Mouse (Mus musculus): ENCODE data around the gene Dkk3. TPM values are rescaled to one million over a fixed set of nuclear protein-coding genes. Genes with fewer than 3 reads are reported as not detected.

The Dkk3 gene
- polyA plus RNA-seq, 1 experiment from 2014 or later, result 32.0 TPM

GRCm38 (mm10) chr7:112155194-112155593, 3.7 kb downstream of the Dkk3 start:
- H3K9ac ChIP-seq, result no peak overlapping the region
- no peak for DNase-seq (ENCODE audit: low spot score)
- peaks cover 8% of the 10 kb centered on the region; the same call in 1 of the 2 replicates for H3K27me3 ChIP-seq (ENCODE audit: control insufficient read depth, insufficient read depth, low read length)
- H3K36me3 ChIP-seq (replicated peaks; ENCODE audit: control insufficient read depth, insufficient read depth), result no peaks in the 10 kb centered on the region
- 61% methylated on average over 1 of the region's 1 CpGs for WGBS
- peaks cover 4% of the 10 kb centered on the region; the same call in 1 of the 2 replicates for H3K4me1 ChIP-seq (replicated peaks; ENCODE audit: control insufficient read depth, insufficient read depth, low read length)
- no peaks in the 10 kb centered on the region for H3K9me3 ChIP-seq (ENCODE audit: control insufficient read depth, low read length)
- H3K4me2 ChIP-seq (replicated peaks), result no peak overlapping the region
- ATAC-seq (ENCODE audit: low FRiP score), result no peak
- H3K4me3 ChIP-seq (replicated peaks; ENCODE audit: low read length), result no peak overlapping the region
- H3K27ac ChIP-seq, result no peak overlapping the region

DNA sequence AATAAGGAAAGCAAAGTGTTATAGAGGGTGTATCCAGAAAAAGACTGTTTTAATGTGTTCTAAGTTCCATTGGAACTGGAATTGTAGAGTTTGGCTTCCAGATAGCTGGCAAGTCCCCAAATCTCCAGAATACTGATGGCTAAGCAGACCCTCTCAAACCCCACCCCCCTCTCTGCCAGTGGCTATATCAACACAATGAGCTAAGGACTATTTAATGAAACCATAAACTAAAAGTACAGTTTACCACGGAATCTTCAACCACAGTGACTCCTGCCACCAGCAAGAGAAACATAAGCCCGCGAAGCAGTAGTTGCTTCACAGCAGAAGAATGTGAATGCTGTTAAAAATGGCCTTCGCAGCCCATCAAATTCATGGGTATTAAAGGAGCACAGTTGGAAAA, 4.4 kb downstream of the Dkk3 start:
- ATAC-seq (ENCODE audit: low FRiP score) (no peak), DNase-seq (ENCODE audit: low spot score) (no peak)
- Histone ChIP-seq H3K4me3 (replicated peaks; ENCODE audit: low read length) (no peak overlapping the region), H3K4me1 (replicated peaks; ENCODE audit: control insufficient read depth, insufficient read depth, low read length) (peaks cover 4% of the 10 kb centered on the region; the same call in 1 of the 2 replicates), H3K27ac (no peak overlapping the region), H3K9ac (no peak overlapping the region), H3K4me2 (replicated peaks) (no peak overlapping the region), H3K27me3 (ENCODE audit: control insufficient read depth, insufficient read depth, low read length) (peaks cover 8% of the 10 kb centered on the region; the same call in 1 of the 2 replicates), H3K9me3 (ENCODE audit: control insufficient read depth, low read length) (no peaks in the 10 kb centered on the region), H3K36me3 (replicated peaks; ENCODE audit: control insufficient read depth, insufficient read depth) (no peaks in the 10 kb centered on the region)
- WGBS, result 79% methylated on average over 4 of the region's 4 CpGs

GRCm38 (mm10) chr7:112149113-112149512, 9.7 kb downstream of the Dkk3 start:
- 93% methylated on average over 10 of the region's 10 CpGs for whole genome bisulfite sequencing
- no peak for ATAC-seq (ENCODE audit: low FRiP score)
- Histone ChIP-seq H3K9ac (no peak overlapping the region), H3K4me2 (replicated peaks) (no peak overlapping the region), H3K27me3 (ENCODE audit: control insufficient read depth, insufficient read depth, low read length) (no peaks in the 10 kb centered on the region), H3K9me3 (ENCODE audit: control insufficient read depth, low read length) (no peaks in the 10 kb centered on the region), H3K36me3 (replicated peaks; ENCODE audit: control insufficient read depth, insufficient read depth) (no peaks in the 10 kb centered on the region), H3K4me3 (replicated peaks; ENCODE audit: low read length) (no peak overlapping the region), H3K4me1 (replicated peaks; ENCODE audit: control insufficient read depth, insufficient read depth, low read length) (no peaks in the 10 kb centered on the region), H3K27ac (no peak overlapping the region)
- DNase-seq (ENCODE audit: low spot score), result no peak

DNA sequence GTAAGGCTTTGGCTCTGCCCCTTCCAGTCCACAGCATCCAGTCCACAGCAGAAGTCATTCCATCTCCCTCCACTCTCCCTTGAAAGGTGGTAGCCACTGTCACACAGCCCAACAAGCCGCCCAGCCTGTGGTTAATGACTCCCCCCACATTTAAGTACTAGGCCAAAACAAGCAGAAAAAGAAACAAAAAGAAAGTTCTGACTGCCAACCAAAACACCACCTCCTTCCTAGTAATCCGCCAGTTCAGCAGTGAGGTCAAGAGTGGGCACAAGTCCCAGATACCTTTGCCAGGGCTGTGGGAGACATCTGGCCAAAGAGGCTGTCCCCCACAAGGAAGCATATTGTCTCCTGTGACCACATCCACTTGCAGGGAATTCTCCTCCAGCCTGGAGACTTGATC, 10.9 kb downstream of the Dkk3 start:
- Histone ChIP-seq H3K27ac (no peak overlapping the region), H3K36me3 (replicated peaks; ENCODE audit: control insufficient read depth, insufficient read depth) (no peaks in the 10 kb centered on the region), H3K4me3 (replicated peaks; ENCODE audit: low read length) (no peak overlapping the region), H3K9me3 (ENCODE audit: control insufficient read depth, low read length) (no peaks in the 10 kb centered on the region), H3K9ac (no peak overlapping the region), H3K27me3 (ENCODE audit: control insufficient read depth, insufficient read depth, low read length) (no peaks in the 10 kb centered on the region), H3K4me1 (replicated peaks; ENCODE audit: control insufficient read depth, insufficient read depth, low read length) (peaks cover 3% of the 10 kb centered on the region), H3K4me2 (replicated peaks) (no peak overlapping the region)
- 74% methylated on average over 2 of the region's 2 CpGs for WGBS
- ATAC-seq (ENCODE audit: low FRiP score) (no peak), DNase-seq (ENCODE audit: low spot score) (no peak)

DNA sequence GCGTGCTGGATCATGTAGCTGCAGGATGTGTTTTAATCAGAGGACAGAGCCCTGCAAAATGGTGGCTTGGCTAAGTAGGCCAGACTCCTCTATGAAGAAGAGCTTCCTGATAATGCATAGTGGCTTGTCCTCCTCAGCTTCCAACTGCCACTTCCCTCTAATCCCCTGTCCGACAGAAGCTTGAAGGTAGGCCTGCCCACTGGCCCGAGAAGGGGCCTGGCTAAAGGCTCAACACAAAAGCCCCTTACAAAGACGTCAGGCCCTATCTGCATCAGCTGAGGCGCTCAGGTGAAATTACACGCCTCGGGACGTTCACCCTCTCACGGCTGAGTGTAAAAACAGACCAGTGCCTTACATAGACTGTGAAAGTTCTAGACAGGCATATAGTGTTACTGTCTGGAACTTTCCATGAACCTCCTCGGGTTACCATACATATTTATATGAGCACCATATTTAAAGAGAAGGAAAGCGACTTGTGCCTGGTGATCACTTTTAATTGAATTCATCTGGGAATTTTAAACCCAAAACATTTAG, 14.1 kb downstream of the Dkk3 start:
- H3K27ac ChIP-seq, result no peak overlapping the region
- no peaks in the 10 kb centered on the region for H3K27me3 ChIP-seq (ENCODE audit: control insufficient read depth, insufficient read depth, low read length)
- WGBS, result 62% methylated on average over 11 of the region's 11 CpGs
- H3K36me3 ChIP-seq (replicated peaks; ENCODE audit: control insufficient read depth, insufficient read depth), result no peaks in the 10 kb centered on the region
- ATAC-seq (ENCODE audit: low FRiP score) (no peak), DNase-seq (ENCODE audit: low spot score) (no peak)
- no peak overlapping the region for H3K9ac ChIP-seq
- H3K4me2 ChIP-seq (replicated peaks), result no peak overlapping the region
- H3K4me3 ChIP-seq (replicated peaks; ENCODE audit: low read length), result no peak overlapping the region
- peaks cover 4% of the 10 kb centered on the region for H3K4me1 ChIP-seq (replicated peaks; ENCODE audit: control insufficient read depth, insufficient read depth, low read length)
- H3K9me3 ChIP-seq (ENCODE audit: control insufficient read depth, low read length), result no peaks in the 10 kb centered on the region

DNA sequence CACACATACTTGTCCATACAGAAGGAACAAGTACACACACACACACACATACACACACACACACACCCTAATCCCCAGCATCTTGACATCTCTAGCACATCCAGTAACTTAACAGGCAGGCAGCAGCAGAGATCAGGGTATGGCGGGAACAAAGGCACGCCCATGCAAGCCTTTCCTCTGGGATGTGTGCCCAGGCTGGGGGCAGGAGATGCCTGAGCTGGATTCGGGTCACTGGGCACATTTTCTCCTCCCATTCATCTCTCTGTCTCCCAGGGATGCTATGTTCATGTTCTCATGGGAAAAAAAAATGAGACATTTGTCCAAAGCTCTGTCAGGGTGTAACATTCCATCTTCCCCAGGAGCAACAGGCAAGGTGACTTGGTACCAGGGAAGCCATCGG, 14.9 kb downstream of the Dkk3 start:
- ATAC-seq (ENCODE audit: low FRiP score) (no peak; the same call in 1 of the 2 replicates), DNase-seq (ENCODE audit: low spot score) (no peak)
- Histone ChIP-seq H3K36me3 (replicated peaks; ENCODE audit: control insufficient read depth, insufficient read depth) (no peaks in the 10 kb centered on the region), H3K4me3 (replicated peaks; ENCODE audit: low read length) (no peak overlapping the region), H3K9me3 (ENCODE audit: control insufficient read depth, low read length) (no peaks in the 10 kb centered on the region), H3K27ac (no peak overlapping the region), H3K4me1 (replicated peaks; ENCODE audit: control insufficient read depth, insufficient read depth, low read length) (peaks cover 4% of the 10 kb centered on the region), H3K4me2 (replicated peaks) (no peak overlapping the region), H3K9ac (no peak overlapping the region), H3K27me3 (ENCODE audit: control insufficient read depth, insufficient read depth, low read length) (no peaks in the 10 kb centered on the region)
- WGBS, result 28% methylated on average over 4 of the region's 4 CpGs

- 39% methylated on average over 7 of the region's 7 CpGs for WGBS
Observed at GRCm38 (mm10) chr7:112143090-112143500, 15.8 kb downstream of the Dkk3 start.

DNA sequence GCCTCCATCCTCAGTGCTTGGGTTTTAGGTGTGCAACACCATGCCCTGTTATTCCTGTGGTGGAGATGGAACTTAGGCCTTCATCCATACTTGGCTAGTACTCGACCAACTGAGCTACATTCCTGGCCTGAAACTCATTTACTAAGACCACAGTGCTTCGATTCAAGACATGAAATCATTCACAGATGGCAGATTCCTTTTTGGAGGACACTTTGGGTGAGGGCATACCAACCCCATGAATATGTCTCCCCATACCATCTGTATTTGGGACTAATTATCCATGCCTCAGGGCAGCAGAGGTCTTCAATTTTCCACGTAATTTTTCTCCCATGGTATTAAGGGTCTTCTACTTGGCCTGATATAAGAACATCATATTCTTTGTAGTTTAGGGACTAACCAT, 16.2 kb downstream of the Dkk3 start:
- Histone ChIP-seq H3K9me3 (ENCODE audit: control insufficient read depth, low read length) (no peaks in the 10 kb centered on the region), H3K4me3 (replicated peaks; ENCODE audit: low read length) (no peak overlapping the region), H3K4me2 (replicated peaks) (no peak overlapping the region), H3K9ac (no peak overlapping the region), H3K36me3 (replicated peaks; ENCODE audit: control insufficient read depth, insufficient read depth) (no peaks in the 10 kb centered on the region), H3K27ac (no peak overlapping the region), H3K4me1 (replicated peaks; ENCODE audit: control insufficient read depth, insufficient read depth, low read length) (peaks cover 4% of the 10 kb centered on the region), H3K27me3 (ENCODE audit: control insufficient read depth, insufficient read depth, low read length) (no peaks in the 10 kb centered on the region)
- DNase-seq (ENCODE audit: low spot score) (no peak), ATAC-seq (ENCODE audit: low FRiP score) (no peak)
- 64% methylated on average over 3 of the region's 3 CpGs for WGBS

More at GRCm38 (mm10) chr7:112143090-112143500, 15.8 kb downstream of the Dkk3 start:
- Histone ChIP-seq H3K36me3 (replicated peaks; ENCODE audit: control insufficient read depth, insufficient read depth) (no peaks in the 10 kb centered on the region), H3K4me1 (replicated peaks; ENCODE audit: control insufficient read depth, insufficient read depth, low read length) (peaks cover 4% of the 10 kb centered on the region), H3K9me3 (ENCODE audit: control insufficient read depth, low read length) (no peaks in the 10 kb centered on the region), H3K27me3 (ENCODE audit: control insufficient read depth, insufficient read depth, low read length) (no peaks in the 10 kb centered on the region), H3K27ac (no peak overlapping the region), H3K9ac (no peak overlapping the region), H3K4me2 (replicated peaks) (no peak overlapping the region), H3K4me3 (replicated peaks; ENCODE audit: low read length) (no peak overlapping the region)
- DNase-seq (ENCODE audit: low spot score), result no peak
- ATAC-seq (ENCODE audit: low FRiP score), result 0 out of 2 replicates have a peak, but pooled peaks have one; percentile 27

GRCm38 (mm10) chr7:112140725-112141124, 18.1 kb downstream of the Dkk3 start:
- no peaks in the 10 kb centered on the region for H3K36me3 ChIP-seq (replicated peaks; ENCODE audit: control insufficient read depth, insufficient read depth)
- no peak for ATAC-seq (ENCODE audit: low FRiP score)
- H3K4me3 ChIP-seq (replicated peaks; ENCODE audit: low read length), result no peak overlapping the region
- H3K9me3 ChIP-seq (ENCODE audit: control insufficient read depth, low read length), result no peaks in the 10 kb centered on the region
- no peak overlapping the region for H3K4me2 ChIP-seq (replicated peaks)
- H3K4me1 ChIP-seq (replicated peaks; ENCODE audit: control insufficient read depth, insufficient read depth, low read length), result peaks cover 4% of the 10 kb centered on the region
- no peak for DNase-seq (ENCODE audit: low spot score)
- 91% methylated on average over 2 of the region's 2 CpGs for WGBS
- H3K27me3 ChIP-seq (ENCODE audit: control insufficient read depth, insufficient read depth, low read length), result no peaks in the 10 kb centered on the region
- no peak overlapping the region for H3K27ac ChIP-seq
- no peak overlapping the region for H3K9ac ChIP-seq
